Mouse (Mus musculus) G1E (cell line): Measurements from ENCODE around the gene Lrmda.

Experiments used
- CTCF ChIP-seq: IDR thresholded peaks from 2 replicates; pipeline ENCODE4 v1.5.1; 2012; ENCODE audit warnings: low read depth, low read length, inconsistent platforms, mixed read lengths
- POLR2AphosphoS5 ChIP-seq: IDR thresholded peaks from 2 replicates; pipeline ENCODE4 v1.6.1; 2012; ENCODE audit warnings: low read depth, low read length, inconsistent platforms; ENCODE audit not compliant: insufficient replicate concordance

GRCm38 (mm10) chr14:22922571-22922970 lies 903.1 kb downstream of the Lrmda start:
- TF ChIP-seq CTCF (no peak), POLR2AphosphoS5 (no peak)
